Mouse (Mus musculus) 3T3-L1 (cell line): ENCODE measurements at regions not wholly inside any gene's neighbourhood (a gene's known extent, or its start where the extent isn't known, plus 50 kb on each side); places are given as distances from the start of the nearest gene placed in this dataset.

Experiments used
- DNase-seq: peaks from one replicate; pipeline ENCODE4 v3.0.0-alpha.2; 2015; ENCODE audit warnings: low read depth, low spot score

DNA sequence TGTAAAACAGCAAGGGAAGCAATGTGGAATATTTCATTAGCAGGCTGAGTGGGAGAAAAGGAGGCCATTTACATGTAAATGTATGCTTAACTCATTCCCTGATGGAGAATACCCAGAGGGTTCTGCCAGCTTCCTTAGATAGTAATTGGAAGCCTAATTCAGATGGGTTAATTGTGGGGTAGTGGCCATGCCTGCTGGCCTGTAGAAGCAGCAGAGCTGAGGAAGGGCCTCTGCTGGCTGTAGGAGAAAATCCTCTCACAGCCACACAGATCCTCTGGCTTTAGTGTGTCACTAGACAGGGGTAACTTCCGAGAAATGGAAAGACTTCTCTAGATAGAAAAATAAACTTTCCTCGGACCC lies 1588.7 kb upstream of the Got2 start:
- no peak for DNase-seq

DNA sequence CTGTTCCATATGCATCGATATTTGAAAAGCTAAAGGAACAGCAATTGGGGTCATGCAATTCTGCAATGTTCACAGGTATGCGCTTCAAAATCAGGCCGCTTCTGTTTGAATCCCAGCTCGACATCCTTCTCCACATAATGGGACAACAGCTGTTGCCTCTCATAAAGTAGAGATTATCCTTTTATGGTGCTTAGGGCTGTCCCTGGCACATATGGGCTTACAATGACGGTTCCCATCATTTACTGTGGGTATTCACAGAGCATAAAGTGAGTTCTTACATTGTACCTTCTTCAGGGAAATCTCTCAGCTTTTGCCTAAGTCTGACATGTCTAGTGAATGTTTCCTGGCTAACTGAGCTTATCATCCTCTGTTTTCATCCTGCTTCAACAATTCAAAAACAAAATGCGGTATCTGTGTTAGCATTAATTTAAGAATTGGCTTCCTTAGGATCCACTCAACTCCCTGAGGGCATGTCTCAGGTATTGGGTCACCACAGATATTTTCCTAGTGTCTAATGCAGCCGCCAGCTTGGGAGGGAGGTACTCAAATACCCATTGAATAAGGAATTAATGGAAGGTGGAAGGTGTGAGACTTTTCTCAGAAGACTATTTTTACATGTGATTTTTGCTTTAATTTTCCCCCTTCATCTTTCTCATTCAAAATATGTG lies 1588.2 kb upstream of the Got2 start:
- DNase-seq = no peak

DNA sequence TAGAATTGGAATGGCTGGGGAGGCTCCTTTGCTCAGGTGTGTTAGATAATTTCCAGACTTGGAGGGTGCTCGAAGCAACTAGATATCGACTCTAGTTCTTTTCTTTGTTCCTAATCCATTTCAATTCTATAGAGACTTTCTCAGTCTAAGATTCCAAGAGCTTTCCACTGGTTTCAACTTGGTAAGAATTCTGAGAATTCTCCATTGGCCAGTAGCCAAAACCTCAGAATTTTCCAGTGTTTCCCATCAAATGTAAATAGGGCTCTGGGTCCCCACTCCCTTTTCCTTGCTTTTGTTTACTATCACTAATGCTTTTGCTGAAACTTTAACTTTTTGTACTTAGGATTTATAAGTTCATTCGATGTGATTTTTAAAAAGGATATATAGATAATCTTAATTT lies 1585.0 kb upstream of the Got2 start:
- peak; percentile 3 for DNase-seq

DNA sequence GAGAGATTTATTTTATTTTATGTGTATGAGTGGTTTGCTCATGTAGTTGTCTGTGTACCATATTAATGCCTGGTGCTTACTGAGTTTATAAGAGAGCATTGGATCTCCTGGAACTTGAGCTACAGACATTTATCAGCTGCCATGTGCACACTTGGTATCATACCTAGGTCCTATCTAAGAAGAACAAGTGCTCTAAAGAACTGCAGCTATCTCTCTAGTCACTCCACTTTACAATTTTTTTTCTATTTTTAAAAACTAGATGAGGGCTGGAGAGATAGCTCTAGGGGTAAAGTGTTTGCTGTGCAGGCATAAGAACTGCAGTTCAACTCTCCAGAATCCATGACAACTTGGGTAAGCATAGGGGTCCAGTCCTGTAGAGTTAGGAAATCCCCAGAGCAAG lies 1573.1 kb upstream of the Got2 start:
- no peak for DNase-seq

DNA sequence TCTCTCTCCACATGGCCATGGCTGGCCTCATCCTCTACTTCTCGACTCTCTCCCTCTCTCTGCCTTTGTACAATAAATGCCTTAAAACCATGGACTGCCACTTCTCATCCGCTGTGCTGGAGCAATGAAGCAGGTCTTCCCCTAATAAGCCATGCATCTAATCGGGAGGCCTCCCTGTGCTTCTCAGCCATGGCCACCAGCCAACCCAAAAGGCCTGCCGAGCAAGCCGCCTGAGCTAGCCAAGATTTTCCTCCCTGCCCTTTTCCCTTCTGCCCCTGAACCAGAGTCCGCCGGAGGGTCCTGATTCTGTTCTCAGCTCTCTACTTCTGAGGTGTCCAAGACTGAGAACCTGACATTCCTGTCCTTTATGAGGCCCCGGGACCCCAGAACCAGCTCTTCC lies 1559.3 kb upstream of the Got2 start:
- no peak for DNase-seq

DNA sequence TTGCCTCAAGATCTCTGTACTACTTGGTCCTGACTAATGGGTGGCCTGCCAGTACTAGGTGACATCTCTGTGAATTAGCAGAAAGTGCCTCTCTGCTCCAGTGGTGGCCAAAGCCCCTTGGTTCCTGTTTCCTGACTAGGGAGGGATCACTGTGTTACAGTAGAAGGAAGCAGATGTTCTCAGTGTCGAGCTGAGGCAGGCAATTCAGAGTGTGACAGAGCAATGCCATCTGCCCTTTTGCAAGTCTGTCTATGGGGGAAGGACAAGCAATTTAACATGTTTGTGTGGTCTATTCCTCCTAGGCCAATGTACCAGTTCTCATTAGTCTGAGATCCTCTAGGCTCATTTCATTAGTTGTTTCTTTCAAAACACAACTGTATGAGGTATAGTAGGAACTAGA lies 1553.1 kb upstream of the Got2 start:
- no peak for DNase-seq

DNA sequence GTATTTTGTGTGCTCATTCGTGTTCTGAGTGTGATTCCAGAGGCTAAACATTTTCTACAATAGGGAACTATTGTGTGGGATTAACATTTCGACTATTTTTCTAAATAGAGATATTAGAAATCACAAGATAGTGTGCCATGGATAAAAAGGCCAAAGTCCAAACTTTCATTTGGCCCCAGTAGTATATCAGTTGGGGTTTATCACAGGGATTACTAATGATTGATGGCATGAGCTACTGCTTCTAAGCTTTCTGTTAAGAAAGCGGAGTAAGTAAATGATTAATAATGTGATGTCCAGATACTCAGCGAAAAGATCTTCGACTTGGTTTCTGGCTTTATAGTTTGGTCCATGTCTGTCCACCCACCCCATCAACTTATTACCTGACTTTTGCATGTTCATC lies 1545.2 kb upstream of the Got2 start:
- DNase-seq = no peak

DNA sequence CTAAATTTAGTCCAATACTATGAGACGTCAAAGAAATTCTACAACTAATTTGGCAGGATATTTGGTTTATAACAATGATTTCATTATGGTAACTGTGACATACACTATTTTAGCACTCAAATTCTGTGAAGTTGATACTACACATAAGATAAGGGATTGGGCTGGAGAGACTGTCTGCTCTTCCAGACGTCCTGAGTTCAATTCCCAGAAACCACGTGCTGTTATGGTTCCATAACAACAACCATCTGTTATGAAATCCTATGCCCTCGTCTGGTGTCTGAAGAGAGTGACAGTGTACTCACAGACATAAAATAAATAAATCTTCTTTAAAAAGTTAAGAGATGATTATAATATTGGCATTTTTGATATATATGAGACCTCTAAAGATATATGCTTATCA lies 1543.1 kb upstream of the Got2 start:
- no peak for DNase-seq

DNA sequence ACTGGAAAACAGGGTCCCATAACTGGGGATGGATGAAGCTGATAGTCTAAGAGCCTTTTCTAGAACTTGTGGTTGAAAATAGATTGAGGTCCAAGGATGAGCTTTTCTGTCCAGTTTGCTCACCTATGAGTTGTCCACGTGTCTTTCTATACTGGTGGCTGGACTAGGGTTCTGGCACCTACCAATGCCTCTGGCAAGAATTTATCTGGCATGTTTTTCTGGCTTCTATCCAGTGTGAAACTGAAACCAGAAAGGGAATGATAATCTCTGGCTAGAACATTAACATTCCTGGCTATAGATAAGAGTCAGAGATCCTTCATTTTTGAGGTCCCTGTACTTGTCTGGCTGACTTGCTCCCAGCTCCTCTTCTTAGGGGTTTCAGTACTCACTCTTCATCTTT lies 1534.0 kb upstream of the Got2 start:
- no peak for DNase-seq

DNA sequence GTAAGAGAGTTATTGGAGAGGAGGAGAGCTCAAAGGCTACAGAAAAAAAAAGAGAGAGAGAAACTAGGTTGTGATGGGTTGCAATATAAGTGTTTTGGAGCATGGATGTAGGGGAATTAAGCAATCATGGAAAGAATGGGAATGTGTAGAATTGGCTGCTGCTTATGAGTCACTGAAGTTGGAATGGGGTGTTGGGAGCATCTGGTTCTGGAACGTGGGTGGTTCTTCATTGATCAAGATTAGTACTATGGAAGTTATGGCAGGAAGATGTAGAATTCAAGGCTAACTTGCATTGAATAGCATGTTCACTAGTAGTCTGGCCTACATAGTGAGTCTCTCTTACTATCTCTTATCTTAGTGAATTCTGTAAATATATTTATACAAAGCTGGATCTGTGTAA lies 1526.4 kb upstream of the Got2 start:
- DNase-seq = no peak

DNA sequence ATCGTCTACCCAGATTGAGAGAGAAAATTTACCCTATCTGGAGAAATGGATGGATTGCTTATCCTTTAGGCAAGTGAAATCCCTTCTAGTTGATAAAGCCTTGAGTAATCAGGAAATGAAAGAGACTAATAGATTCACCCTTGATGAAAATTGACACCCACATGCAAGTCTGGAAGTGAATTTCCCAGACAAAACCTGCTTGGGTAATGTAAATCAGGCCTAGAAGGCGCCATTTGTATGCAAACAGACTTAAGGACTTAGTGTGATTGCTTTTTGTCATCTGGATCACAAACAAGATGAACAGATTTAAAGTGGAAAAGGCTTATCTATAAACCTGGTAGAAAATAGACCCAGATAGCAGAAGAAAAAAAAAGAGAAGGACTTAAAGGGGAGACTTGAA lies 1515.0 kb upstream of the Got2 start:
- DNase-seq = no peak

DNA sequence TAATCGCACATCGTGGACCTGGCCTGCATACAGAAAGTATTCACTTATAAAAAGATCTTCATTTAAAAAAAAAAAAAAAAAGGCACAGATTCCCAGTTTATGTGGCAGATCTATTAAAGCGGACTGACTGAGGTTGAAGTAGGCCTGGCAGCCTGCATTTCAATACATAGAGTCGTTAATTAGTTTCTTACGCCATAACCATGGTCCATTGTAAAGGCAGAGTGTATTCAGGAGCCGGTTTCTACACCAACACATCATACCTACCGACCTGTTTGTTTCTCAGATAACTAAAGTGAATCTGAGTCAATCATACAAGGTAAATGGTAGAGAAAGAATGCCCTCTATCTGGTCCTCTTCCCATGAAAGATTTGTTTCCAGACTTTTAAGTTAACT lies 1509.0 kb upstream of the Got2 start:
- DNase-seq = no peak

DNA sequence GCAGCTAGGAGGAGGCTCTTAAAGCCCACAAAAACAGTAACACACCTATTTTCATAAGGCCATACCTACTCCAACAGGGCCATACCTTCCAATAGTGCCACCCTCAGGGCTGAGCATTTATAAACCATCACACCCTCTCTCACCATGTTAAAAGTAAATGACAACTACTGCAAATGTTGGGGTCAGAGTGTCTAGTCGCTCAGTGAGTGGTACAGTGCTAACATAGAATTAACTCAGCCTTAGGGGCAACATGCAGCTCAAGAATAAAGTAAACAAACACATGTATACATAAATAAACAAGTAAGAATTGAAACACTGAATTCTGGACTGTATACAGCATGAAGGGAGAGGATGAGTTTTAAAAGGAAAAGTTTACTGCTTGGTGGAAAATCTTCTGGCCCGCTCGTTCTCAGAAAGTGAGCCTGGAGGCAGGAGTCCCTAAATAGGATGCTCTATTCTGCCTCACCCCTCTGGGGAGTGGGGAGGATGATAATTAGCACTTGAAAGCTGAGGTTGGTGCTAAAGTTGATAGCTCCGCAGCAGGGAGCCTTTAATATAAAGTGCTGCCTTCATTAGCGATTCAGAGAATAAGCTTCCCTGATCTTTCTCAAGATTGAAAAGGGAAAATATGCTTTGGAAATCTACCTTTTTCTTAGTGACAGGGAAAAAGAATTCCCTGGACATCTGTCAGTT lies 1508.4 kb upstream of the Got2 start:
- DNase-seq = no peak

DNA sequence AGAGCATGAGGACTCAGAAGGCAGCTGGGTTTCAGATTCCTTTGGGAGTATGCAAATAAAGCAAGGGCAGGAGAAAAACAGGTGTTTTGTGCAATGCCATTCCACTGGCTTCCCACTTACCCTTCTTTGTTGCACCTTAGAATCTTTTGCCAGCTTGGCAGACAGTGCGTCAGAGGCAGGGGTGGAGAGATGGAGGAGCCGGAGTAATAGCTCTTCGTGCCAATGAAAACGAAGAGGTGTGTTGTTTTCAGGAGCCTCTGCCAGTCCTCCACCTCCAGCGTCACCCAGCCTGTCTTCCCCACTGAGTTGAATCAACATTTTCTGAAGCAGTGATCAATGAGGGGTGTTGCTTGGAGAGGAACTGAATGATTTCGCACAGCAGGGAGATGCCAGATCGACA lies 1501.3 kb upstream of the Got2 start:
- DNase-seq = no peak

DNA sequence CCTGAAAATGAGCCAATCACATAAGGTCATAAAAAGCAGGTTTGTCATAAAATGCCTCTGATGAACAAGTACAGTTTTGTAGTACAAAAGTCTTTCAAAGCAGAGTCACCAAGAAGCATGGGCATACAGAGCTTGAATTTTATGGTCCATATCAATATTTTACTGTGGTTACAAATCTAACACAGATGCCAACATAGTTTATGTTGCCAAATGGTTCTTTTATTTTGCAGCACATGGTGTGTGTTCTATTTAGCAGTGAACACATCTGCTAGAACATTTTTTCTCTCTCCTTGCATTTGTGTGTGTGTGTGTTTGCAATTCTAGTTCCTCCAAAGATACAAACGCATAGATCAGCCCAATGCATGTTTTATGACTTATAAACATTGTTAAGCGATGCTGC lies 1500.8 kb upstream of the Got2 start:
- DNase-seq = no peak

DNA sequence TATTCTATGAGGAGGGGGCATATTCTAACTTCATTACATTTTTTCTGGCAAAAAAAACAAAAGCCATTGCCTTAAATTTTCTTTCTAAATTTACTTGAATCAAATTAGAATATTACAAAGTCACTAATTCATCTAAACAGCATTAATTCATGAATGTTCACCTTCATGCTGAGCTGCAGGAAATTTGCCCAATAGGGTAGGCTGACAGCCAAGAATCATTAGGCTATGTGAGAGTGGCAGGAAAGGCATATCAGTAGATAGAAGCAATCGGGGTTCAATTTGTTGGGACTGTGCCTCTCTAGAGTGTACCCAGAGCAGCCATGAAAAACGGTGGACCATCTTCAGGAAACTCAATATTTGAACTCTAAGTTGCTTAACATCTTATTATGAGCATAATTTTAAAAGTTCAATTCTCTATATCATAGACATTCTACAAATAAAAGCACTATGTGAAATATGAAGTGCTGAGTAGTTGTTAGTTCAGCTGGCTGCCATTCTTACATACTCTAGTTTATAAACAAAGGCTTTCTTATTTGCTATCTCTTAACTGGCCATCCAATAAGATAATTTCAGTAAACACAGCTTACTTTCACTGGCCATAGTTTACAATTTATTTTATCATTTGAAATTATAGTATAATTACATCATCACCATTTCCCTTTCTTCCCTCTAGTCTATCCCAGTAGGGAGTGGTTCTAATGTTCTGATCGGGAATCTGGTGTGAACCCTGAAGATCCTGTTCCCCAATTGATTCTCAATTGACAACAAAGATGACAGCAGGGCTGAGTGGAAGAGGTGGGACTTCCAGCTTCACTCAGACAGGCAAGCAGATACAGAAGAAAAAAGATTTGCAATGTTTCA lies 1486.8 kb upstream of the Got2 start:
- no peak for DNase-seq

DNA sequence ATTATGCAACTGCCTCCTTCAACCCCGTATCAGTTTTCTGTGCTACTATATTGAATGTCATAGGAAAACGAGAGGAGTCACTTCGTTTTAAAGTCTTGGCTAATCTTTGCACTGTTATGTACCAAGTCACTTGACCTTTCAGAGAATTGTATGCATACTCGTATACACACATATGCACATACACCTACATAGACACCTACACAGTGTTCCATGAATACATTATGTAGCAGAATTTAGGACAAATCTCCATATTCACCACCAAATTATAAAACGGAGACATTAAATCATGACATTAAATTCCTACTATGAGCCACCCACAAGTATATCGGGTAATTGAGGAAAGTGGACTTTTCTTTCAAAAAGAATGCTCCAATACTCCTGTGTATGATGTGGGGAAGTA lies 1458.3 kb upstream of the Got2 start:
- DNase-seq = no peak

DNA sequence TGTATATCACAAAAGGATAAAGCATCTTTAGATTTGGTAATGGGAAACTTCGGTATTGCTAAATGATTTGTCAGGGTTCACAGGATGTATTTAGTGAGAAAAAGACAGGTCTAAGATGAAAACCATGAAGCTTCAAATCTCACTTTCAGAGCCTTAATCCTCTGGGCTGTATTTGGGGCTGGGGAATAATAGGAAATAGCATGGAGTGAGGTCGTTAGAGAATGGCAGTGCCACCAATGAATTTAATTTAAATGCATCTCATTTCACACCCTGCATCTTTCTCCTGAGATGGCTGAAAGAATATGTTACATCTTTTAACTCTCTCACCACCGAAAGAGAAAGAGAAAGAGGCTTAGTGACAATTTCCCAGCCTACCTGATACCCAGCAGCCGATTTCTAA lies 1427.2 kb upstream of the Got2 start:
- DNase-seq = no peak

DNA sequence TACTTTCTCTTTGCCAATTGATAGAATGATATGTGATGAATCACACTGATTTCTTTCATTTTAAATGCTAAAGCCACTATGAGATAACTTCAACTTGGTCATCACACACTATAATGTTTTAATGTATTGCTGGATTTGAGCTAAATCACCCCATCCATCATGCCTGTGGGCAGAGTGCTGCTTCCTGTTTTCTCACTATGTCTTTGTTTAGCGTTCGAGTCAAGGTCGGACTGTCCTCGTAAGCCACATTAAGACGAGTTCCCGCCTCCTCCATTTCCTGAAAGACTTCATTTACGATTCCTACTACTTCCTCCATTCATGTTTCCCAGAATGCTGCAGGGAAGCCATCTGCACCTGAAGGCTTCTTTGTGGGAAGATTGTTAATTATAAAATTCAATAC lies 1420.0 kb upstream of the Got2 start:
- no peak for DNase-seq

DNA sequence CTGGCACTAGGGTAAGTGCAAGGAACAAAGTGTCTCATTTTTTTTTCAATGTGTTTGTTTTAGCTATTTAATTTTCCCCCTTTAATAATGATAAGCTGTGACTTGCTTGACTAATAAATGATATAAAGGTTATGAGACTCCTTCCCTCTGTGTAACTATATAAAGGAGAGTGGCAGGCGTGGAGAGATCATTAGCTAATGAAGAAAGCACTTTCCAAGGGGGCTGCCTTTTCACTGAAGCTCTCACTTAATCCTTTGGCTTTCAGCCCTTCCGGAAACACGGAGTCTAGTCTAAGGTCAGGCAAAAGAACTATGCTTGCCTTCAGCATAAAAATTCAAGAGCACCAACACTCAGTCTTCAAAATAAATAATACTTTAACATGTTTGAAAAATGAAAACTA lies 1382.2 kb upstream of the Got2 start:
- DNase-seq = no peak

DNA sequence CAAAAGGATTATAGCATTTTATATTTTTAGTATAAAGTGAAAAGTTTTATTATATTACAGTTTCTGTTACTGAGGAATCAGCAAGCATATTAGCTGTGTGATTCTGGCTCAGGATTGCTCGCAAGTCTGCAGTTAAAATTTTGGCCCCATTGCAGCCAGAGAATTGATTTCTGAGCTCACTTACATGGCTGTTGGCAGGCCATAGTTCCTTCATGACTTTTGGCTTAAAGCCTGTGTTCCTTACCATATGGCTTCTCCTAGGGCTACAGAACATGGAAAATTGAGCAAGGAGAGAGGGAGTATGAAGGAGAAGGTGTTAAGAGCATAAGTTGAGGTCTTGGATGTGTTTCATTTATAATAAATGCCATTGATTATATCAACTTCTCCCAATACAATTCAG lies 1372.6 kb upstream of the Got2 start:
- no peak for DNase-seq

DNA sequence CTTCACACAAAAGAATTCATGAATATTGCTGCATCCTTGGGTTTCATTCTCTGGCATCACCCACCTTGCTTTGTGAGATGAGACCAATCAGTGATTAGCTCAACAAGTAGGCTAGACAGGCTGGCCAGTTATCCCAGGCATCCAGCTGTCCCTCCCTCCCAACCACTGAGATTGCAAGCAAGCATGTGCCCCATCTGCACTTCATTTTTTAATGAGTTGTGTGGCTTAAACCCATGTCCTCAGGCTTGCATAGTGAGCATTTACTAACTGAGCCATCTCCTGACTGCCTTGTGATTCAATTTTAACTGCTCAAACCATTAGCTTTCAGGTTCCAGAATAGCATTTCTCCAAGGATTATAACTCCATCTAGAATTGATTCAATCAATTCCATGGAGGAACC lies 1365.8 kb upstream of the Got2 start:
- DNase-seq = no peak

DNA sequence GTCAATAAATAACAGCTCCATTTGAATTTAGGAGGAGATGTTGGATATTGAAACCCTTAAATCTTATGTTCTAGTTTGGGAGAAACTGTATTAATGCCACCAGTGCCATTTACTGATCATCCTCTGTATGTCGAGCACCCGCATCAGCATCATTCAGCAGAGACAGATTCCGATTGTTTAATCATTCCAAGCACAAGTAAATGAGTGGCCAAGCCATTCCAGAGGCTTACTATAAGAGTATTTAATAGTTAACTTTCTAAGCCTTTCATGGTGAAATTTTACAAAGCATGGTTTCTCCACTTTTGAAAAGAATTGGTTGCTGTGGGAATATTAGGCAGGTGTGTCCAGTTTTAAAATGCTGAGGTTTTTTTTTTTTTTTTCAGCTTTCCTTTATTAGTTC lies 1363.9 kb upstream of the Got2 start:
- no peak for DNase-seq
